Mouse (Mus musculus): ENCODE measurements around the gene Ric8a. TPM values are rescaled to one million over a fixed set of nuclear protein-coding genes. Genes with fewer than 3 reads are reported as not detected.
A peak's percentile ranks its signal among the peaks of the same experiment; 100 is the strongest.

Ric8a gene
- polyA plus RNA-seq, 1 experiment from 2014 or later: 38.9 TPM

GRCm38 (mm10) chr7:140853386-140853785 lies 3.4 kb upstream of the Ric8a start:
- Histone ChIP-seq H3K4me2 (no peak overlapping the region), H3K4me1 (ENCODE audit: control insufficient read depth, insufficient read depth, low read length) (peaks cover 14% of the 10 kb centered on the region), H3K27me3 (ENCODE audit: control insufficient read depth, insufficient read depth, low read length) (0 out of 2 replicates have a peak, but pooled peaks cover 2% of the 10 kb centered on the region), H3K27ac (ENCODE audit: low read depth, low read length) (no peak overlapping the region), H3K4me3 (ENCODE audit: low read depth, low read length) (no peak overlapping the region), H3K9ac (ENCODE audit: low read depth, low read length) (no peak overlapping the region), H3K36me3 (ENCODE audit: control insufficient read depth, insufficient read depth, low read length) (peaks cover 15% of the 10 kb centered on the region; the same call in 1 of the 2 replicates), H3K9me3 (replicated peaks; ENCODE audit: control insufficient read depth, low read length) (no peaks in the 10 kb centered on the region)
- 88% methylated on average over 9 of the region's 9 CpGs for WGBS (ENCODE audit: insufficient replicate concordance)
- no peak for ATAC-seq (replicated peaks; ENCODE audit: insufficient number of reproducible peaks, low FRiP score, low TSS enrichment)

GRCm38 (mm10) chr7:140854483-140854882 lies 2.3 kb upstream of the Ric8a start:
- WGBS (ENCODE audit: insufficient replicate concordance): 91% methylated on average over 18 of the region's 18 CpGs
- Histone ChIP-seq H3K36me3 (ENCODE audit: control insufficient read depth, insufficient read depth, low read length) (peaks cover 17% of the 10 kb centered on the region; the same call in 1 of the 2 replicates), H3K4me2 (no peak overlapping the region), H3K9me3 (replicated peaks; ENCODE audit: control insufficient read depth, low read length) (no peaks in the 10 kb centered on the region), H3K4me1 (ENCODE audit: control insufficient read depth, insufficient read depth, low read length) (peaks cover 16% of the 10 kb centered on the region), H3K27me3 (ENCODE audit: control insufficient read depth, insufficient read depth, low read length) (no peaks in the 10 kb centered on the region), H3K4me3 (ENCODE audit: low read depth, low read length) (0 out of 2 replicates have a peak overlapping the region, but pooled peaks have one; percentile 88), H3K9ac (ENCODE audit: low read depth, low read length) (peak overlapping the region; percentile 94; the same call in 1 of the 2 replicates), H3K27ac (ENCODE audit: low read depth, low read length) (no peak overlapping the region)
- ATAC-seq (replicated peaks; ENCODE audit: insufficient number of reproducible peaks, low FRiP score, low TSS enrichment): no peak

DNA sequence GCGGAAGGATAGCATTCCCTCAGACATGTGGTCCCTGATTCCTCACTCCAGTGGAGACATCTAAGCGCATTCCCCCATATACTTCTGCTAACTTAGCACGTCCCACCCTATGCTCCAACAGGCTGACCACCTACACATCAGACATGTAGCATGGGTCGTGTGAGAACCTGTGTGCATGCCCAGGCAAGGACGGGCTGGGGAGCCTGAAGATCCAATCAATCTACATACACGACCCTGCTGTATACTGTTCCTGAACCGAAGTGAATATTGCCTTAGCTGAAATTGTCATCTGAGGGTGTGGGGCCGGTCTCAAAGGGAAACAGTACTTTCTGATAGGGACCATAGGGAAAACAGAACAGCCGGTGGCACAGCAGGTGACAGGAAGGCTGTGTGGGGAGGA lies 1.6 kb upstream of the Ric8a start:
- H3K36me3 ChIP-seq (ENCODE audit: control insufficient read depth, insufficient read depth, low read length): peaks cover 18% of the 10 kb centered on the region; the same call in 1 of the 2 replicates
- ATAC-seq (replicated peaks; ENCODE audit: insufficient number of reproducible peaks, low FRiP score, low TSS enrichment): no peak
- WGBS (ENCODE audit: insufficient replicate concordance): 68% methylated on average over 9 of the region's 9 CpGs
- H3K27ac ChIP-seq (ENCODE audit: low read depth, low read length): no peak overlapping the region
- peak overlapping the region; percentile 88 for H3K4me3 ChIP-seq (ENCODE audit: low read depth, low read length)
- no peaks in the 10 kb centered on the region for H3K9me3 ChIP-seq (replicated peaks; ENCODE audit: control insufficient read depth, low read length)
- peak overlapping the region; percentile 91 for H3K4me2 ChIP-seq
- H3K27me3 ChIP-seq (ENCODE audit: control insufficient read depth, insufficient read depth, low read length): no peaks in the 10 kb centered on the region
- peaks cover 16% of the 10 kb centered on the region for H3K4me1 ChIP-seq (ENCODE audit: control insufficient read depth, insufficient read depth, low read length)
- H3K9ac ChIP-seq (ENCODE audit: low read depth, low read length): peak overlapping the region; percentile 94

DNA sequence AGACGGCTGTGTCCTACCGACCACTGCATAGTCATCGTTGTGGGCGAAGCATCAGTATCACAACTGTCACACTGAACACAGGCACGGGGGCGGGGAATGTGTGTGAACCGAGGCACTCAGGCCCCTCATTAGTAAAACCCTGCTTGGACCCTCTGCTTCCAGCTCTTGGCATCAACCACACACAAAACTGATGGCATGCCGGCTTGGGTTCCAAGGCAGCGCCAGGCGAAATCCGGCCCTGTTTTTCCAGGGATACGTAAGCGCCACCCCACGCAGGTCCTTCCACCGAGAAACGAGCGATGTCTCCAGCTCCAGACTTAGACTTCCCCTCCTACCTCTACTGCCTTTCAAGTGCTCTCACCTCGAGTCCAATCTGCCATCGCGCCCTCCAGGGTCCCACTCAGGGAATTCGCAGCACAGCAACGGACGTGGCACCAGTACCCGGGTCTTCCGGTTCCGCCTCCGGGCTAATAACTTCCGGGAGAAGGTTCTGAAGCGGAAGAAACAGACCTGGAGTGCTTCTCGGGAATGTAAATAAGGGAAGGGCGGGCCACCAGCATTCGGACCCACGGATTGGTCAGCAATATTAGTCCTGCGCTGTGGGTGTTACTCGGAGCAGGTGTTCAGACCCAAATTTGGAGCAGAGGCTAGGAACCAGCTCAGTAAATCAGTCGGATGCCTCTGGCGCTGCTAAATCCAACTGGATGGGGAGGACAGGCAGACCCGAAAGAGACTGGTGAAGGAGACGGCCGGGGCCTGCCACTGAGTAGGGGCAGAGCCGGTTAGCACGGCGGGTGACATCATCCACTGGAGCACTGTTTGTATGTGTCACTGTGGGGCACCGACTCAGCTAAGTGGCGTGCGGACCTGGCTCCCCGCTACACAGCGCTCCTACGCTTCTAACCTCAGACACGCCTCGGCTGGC lies 635 bp upstream of the Ric8a start, which contains the start of gene Gm45785:
Gm45785 (minus strand) TSS at position 472 of the 925 bp plus-strand sequence.
- Histone ChIP-seq H3K4me1 (ENCODE audit: control insufficient read depth, insufficient read depth, low read length) (peaks cover 16% of the 10 kb centered on the region), H3K27me3 (ENCODE audit: control insufficient read depth, insufficient read depth, low read length) (no peaks in the 10 kb centered on the region), H3K9ac (ENCODE audit: low read depth, low read length) (peak within 1 kb of the TSS; percentile 94), H3K4me2 (peak within 1 kb of the TSS; percentile 91), H3K9me3 (replicated peaks; ENCODE audit: control insufficient read depth, low read length) (no peaks in the 10 kb centered on the region), H3K27ac (ENCODE audit: low read depth, low read length) (peak within 1 kb of the TSS; percentile 88), H3K36me3 (ENCODE audit: control insufficient read depth, insufficient read depth, low read length) (peaks cover 24% of the 10 kb centered on the region; the same call in 1 of the 2 replicates), H3K4me3 (ENCODE audit: low read depth, low read length) (peak within 1 kb of the TSS; percentile 88)
- ATAC-seq (replicated peaks; ENCODE audit: insufficient number of reproducible peaks, low FRiP score, low TSS enrichment): peak; percentile 74
- WGBS (ENCODE audit: insufficient replicate concordance): under 1% methylated on average over 51 of the region's 51 CpGs

GRCm38 (mm10) chr7:140857550-140858505 lies 1.1 kb downstream of the Ric8a start, which contains the start of gene Bet1l:
Gene Bet1l, minus strand, starts transcription at chr7:140857577.
- Histone ChIP-seq H3K27ac (ENCODE audit: low read depth, low read length) (peak within 1 kb of the TSS; percentile 88), H3K4me1 (ENCODE audit: control insufficient read depth, insufficient read depth, low read length) (peaks cover 16% of the 10 kb centered on the region), H3K27me3 (ENCODE audit: control insufficient read depth, insufficient read depth, low read length) (no peaks in the 10 kb centered on the region), H3K9ac (ENCODE audit: low read depth, low read length) (peak within 1 kb of the TSS; percentile 94), H3K9me3 (replicated peaks; ENCODE audit: control insufficient read depth, low read length) (no peaks in the 10 kb centered on the region), H3K4me2 (peak within 1 kb of the TSS; percentile 91), H3K36me3 (ENCODE audit: control insufficient read depth, insufficient read depth, low read length) (peaks cover 21% of the 10 kb centered on the region), H3K4me3 (ENCODE audit: low read depth, low read length) (peak within 1 kb of the TSS; percentile 88)
- ATAC-seq (replicated peaks; ENCODE audit: insufficient number of reproducible peaks, low FRiP score, low TSS enrichment): peak; percentile 39
- WGBS (ENCODE audit: insufficient replicate concordance): 35% methylated on average over 40 of the region's 40 CpGs

DNA sequence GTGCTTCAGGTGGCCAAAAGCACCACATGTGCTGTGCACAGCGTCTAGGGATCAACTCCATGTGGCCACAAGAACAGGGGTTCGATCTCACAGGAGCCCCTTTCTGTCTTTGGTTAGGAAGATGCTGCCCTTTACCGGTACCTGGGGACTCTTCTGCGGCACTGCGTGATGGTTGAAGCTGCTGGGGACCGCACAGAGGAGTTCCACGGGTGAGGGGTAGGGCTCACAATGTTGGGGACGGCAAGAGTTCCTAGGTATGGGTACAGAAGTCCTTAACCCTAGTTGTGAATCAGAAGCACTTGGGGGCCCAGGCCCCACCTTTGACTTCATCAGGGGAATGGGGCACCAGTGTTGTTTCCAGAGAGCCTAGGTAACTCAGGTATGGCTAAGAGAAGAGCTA lies 2.0 kb downstream of the Ric8a start:
- Histone ChIP-seq H3K27me3 (ENCODE audit: control insufficient read depth, insufficient read depth, low read length) (no peaks in the 10 kb centered on the region), H3K4me2 (peak overlapping the region; percentile 91), H3K27ac (ENCODE audit: low read depth, low read length) (no peak overlapping the region), H3K4me1 (ENCODE audit: control insufficient read depth, insufficient read depth, low read length) (peaks cover 16% of the 10 kb centered on the region), H3K36me3 (ENCODE audit: control insufficient read depth, insufficient read depth, low read length) (peaks cover 22% of the 10 kb centered on the region), H3K9me3 (replicated peaks; ENCODE audit: control insufficient read depth, low read length) (no peaks in the 10 kb centered on the region), H3K9ac (ENCODE audit: low read depth, low read length) (peak overlapping the region; percentile 94; the same call in 1 of the 2 replicates), H3K4me3 (ENCODE audit: low read depth, low read length) (no peak overlapping the region)
- no peak for ATAC-seq (replicated peaks; ENCODE audit: insufficient number of reproducible peaks, low FRiP score, low TSS enrichment)
- WGBS (ENCODE audit: insufficient replicate concordance): 95% methylated on average over 8 of the region's 8 CpGs

DNA sequence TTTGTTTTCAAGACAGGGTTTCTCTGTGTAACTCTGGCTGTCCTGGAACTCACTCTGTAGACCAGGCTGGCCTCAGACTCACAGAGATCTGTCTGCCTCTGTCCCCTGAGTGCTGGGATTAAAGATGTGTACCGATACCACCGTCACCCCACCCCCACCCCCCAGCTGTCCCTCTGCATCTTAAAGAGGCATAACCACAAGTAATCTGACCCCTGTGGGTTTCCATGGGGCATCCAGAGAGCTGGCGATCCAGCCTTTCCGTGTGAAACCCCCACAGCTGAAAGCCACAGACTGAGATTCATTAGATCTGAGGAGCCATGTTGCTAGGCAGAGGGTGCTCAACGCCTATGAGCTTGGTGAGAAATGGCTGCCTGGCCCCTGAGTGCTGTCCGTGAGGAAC lies 3.2 kb downstream of the Ric8a start:
- H3K4me2 ChIP-seq: no peak overlapping the region
- peaks cover 14% of the 10 kb centered on the region for H3K4me1 ChIP-seq (ENCODE audit: control insufficient read depth, insufficient read depth, low read length)
- peaks cover 23% of the 10 kb centered on the region for H3K36me3 ChIP-seq (ENCODE audit: control insufficient read depth, insufficient read depth, low read length)
- no peak overlapping the region for H3K4me3 ChIP-seq (ENCODE audit: low read depth, low read length)
- no peak for ATAC-seq (replicated peaks; ENCODE audit: insufficient number of reproducible peaks, low FRiP score, low TSS enrichment)
- no peak overlapping the region for H3K27ac ChIP-seq (ENCODE audit: low read depth, low read length)
- WGBS (ENCODE audit: insufficient replicate concordance): 78% methylated on average over 6 of the region's 6 CpGs
- H3K9me3 ChIP-seq (replicated peaks; ENCODE audit: control insufficient read depth, low read length): no peaks in the 10 kb centered on the region
- no peak overlapping the region for H3K9ac ChIP-seq (ENCODE audit: low read depth, low read length)
- no peaks in the 10 kb centered on the region for H3K27me3 ChIP-seq (ENCODE audit: control insufficient read depth, insufficient read depth, low read length)

GRCm38 (mm10) chr7:140860728-140861127 lies 4.0 kb downstream of the Ric8a start:
- Histone ChIP-seq H3K9ac (ENCODE audit: low read depth, low read length) (no peak overlapping the region), H3K36me3 (ENCODE audit: control insufficient read depth, insufficient read depth, low read length) (peaks cover 26% of the 10 kb centered on the region), H3K27ac (ENCODE audit: low read depth, low read length) (no peak overlapping the region), H3K4me2 (no peak overlapping the region), H3K27me3 (ENCODE audit: control insufficient read depth, insufficient read depth, low read length) (no peaks in the 10 kb centered on the region), H3K4me1 (ENCODE audit: control insufficient read depth, insufficient read depth, low read length) (peaks cover 9% of the 10 kb centered on the region), H3K9me3 (replicated peaks; ENCODE audit: control insufficient read depth, low read length) (no peaks in the 10 kb centered on the region), H3K4me3 (ENCODE audit: low read depth, low read length) (no peak overlapping the region)
- WGBS (ENCODE audit: insufficient replicate concordance): 87% methylated on average over 5 of the region's 5 CpGs
- ATAC-seq (replicated peaks; ENCODE audit: insufficient number of reproducible peaks, low FRiP score, low TSS enrichment): no peak

All from heart, embryonic 11.5 days (tissue).